Mouse (Mus musculus) heart, embryonic 11.5 days (tissue): ENCODE data around the gene Aff3. TPM values are rescaled to one million over a fixed set of nuclear protein-coding genes. Genes with fewer than 3 reads are reported as not detected.

ENCODE experiments used
- ATAC-seq: fragments of 200-750 bp; cut with Nextera tagmentation; replicated peaks from 2 replicates; pipeline ENCODE4 v1.8.0; 2017; ENCODE audit warnings: moderate library complexity; ENCODE audit not compliant: insufficient number of reproducible peaks, low FRiP score, low TSS enrichment
- H3K27ac ChIP-seq: fragments of 300-500 bp; sonication (generic); 2 replicates; pipeline ENCODE4 v1.5.1; 2014; ENCODE audit warnings: mild to moderate bottlenecking, low read depth, low read length
- H3K27me3 ChIP-seq: fragments of 300-500 bp; sonication (generic); 2 replicates; pipeline ENCODE4 v1.6.1; 2014; ENCODE audit warnings: mild to moderate bottlenecking, low read length, mixed read lengths; ENCODE audit not compliant: control insufficient read depth, insufficient read depth
- H3K36me3 ChIP-seq: fragments of 300-500 bp; sonication (generic); 2 replicates; pipeline ENCODE4 v1.6.1; 2014; ENCODE audit warnings: mild to moderate bottlenecking, low read length, moderate library complexity, mixed read lengths; ENCODE audit not compliant: control insufficient read depth, insufficient read depth
- H3K4me1 ChIP-seq: fragments of 300-500 bp; sonication (generic); 2 replicates; pipeline ENCODE4 v1.6.1; 2014; ENCODE audit warnings: low read length; ENCODE audit not compliant: control insufficient read depth, insufficient read depth
- H3K4me2 ChIP-seq: fragments of 300-500 bp; sonication (generic); 2 replicates; pipeline ENCODE4 v1.6.1; 2014; ENCODE audit warnings: mild to moderate bottlenecking, moderate library complexity
- H3K4me3 ChIP-seq: fragments of 300-500 bp; sonication (generic); 2 replicates; pipeline ENCODE4 v1.5.1; 2014; ENCODE audit warnings: low read depth, low read length
- H3K9ac ChIP-seq: fragments of 300-500 bp; sonication (generic); 2 replicates; pipeline ENCODE4 v1.6.1; 2014; ENCODE audit warnings: mild to moderate bottlenecking, low read depth, low read length, moderate library complexity
- H3K9me3 ChIP-seq: fragments of 300-500 bp; sonication (generic); replicated peaks from 2 replicates; pipeline ENCODE4 v1.6.1; 2016; ENCODE audit warnings: low read length; ENCODE audit not compliant: control insufficient read depth
- WGBS: fragments of 180-500 bp; shearing (Covaris S2); extraction: QIAGEN DNeasy Blood & Tissue Kit; methylation state at CpG from one replicate; pipeline ENCODE4 v1.1.7; 2014; ENCODE audit not compliant: insufficient replicate concordance; 5-methylcytosine and 5-hydroxymethylcytosine counted together
- polyA plus RNA-seq: library from polyadenylated mRNA; unstranded; fragments of >200 nt; fragmentation: Nextera tagmentation; extraction: Ambion mirVana; gene quantifications from 2 replicates; pipeline ENCODE4 v1.2.1, GENCODE M21; 2014

The Aff3 gene
- polyA plus RNA-seq, 1 experiment from 2014 or later, result 6.7 TPM

GRCm38 (mm10) chr1:38146008-38146407, 518.7 kb downstream of the Aff3 start:
- no peak overlapping the region for H3K4me3 ChIP-seq
- WGBS, result 86% methylated on average over 4 of the region's 4 CpGs
- no peaks in the 10 kb centered on the region for H3K36me3 ChIP-seq
- H3K9me3 ChIP-seq, result no peaks in the 10 kb centered on the region
- H3K27ac ChIP-seq, result no peak overlapping the region
- no peaks in the 10 kb centered on the region for H3K27me3 ChIP-seq
- no peak overlapping the region for H3K4me2 ChIP-seq
- H3K9ac ChIP-seq, result no peak overlapping the region
- ATAC-seq, result no peak
- no peaks in the 10 kb centered on the region for H3K4me1 ChIP-seq

GRCm38 (mm10) chr1:38141371-38141770, 523.4 kb downstream of the Aff3 start:
- no peaks in the 10 kb centered on the region for H3K36me3 ChIP-seq
- H3K27me3 ChIP-seq, result no peaks in the 10 kb centered on the region
- H3K27ac ChIP-seq, result no peak overlapping the region
- WGBS, result 77% methylated on average over 1 of the region's 1 CpGs
- H3K4me2 ChIP-seq, result no peak overlapping the region
- ATAC-seq, result no peak
- no peak overlapping the region for H3K4me3 ChIP-seq
- no peaks in the 10 kb centered on the region for H3K9me3 ChIP-seq
- H3K9ac ChIP-seq, result no peak overlapping the region
- H3K4me1 ChIP-seq, result no peaks in the 10 kb centered on the region

- no peaks in the 10 kb centered on the region for H3K27me3 ChIP-seq
- no peaks in the 10 kb centered on the region for H3K4me1 ChIP-seq
- H3K36me3 ChIP-seq, result no peaks in the 10 kb centered on the region
- H3K9me3 ChIP-seq, result no peaks in the 10 kb centered on the region
- no peak overlapping the region for H3K4me2 ChIP-seq
- no peak overlapping the region for H3K4me3 ChIP-seq
- no peak overlapping the region for H3K9ac ChIP-seq
- 63% methylated on average over 2 of the region's 2 CpGs for WGBS
- H3K27ac ChIP-seq, result no peak overlapping the region
- no peak for ATAC-seq
Measured at GRCm38 (mm10) chr1:38140911-38141310, 523.8 kb downstream of the Aff3 start.

GRCm38 (mm10) chr1:38139396-38139795, 525.4 kb downstream of the Aff3 start:
- H3K36me3 ChIP-seq, result no peaks in the 10 kb centered on the region
- ATAC-seq, result no peak
- 70% methylated on average over 2 of the region's 2 CpGs for WGBS

GRCm38 (mm10) chr1:38132942-38133341, 531.8 kb downstream of the Aff3 start:
- H3K9me3 ChIP-seq, result no peaks in the 10 kb centered on the region
- no peak for ATAC-seq
- H3K4me1 ChIP-seq, result no peaks in the 10 kb centered on the region
- H3K36me3 ChIP-seq, result no peaks in the 10 kb centered on the region
- no peak overlapping the region for H3K4me3 ChIP-seq
- no peak overlapping the region for H3K9ac ChIP-seq
- H3K27ac ChIP-seq, result no peak overlapping the region
- H3K4me2 ChIP-seq, result no peak overlapping the region
- WGBS, result 51% methylated on average over 6 of the region's 6 CpGs
- no peaks in the 10 kb centered on the region for H3K27me3 ChIP-seq

More at GRCm38 (mm10) chr1:38139396-38139795, 525.4 kb downstream of the Aff3 start:
- no peak overlapping the region for H3K9ac ChIP-seq
- no peaks in the 10 kb centered on the region for H3K4me1 ChIP-seq
- no peaks in the 10 kb centered on the region for H3K9me3 ChIP-seq
- no peak overlapping the region for H3K4me2 ChIP-seq
- H3K4me3 ChIP-seq, result no peak overlapping the region
- H3K27me3 ChIP-seq, result no peaks in the 10 kb centered on the region
- H3K27ac ChIP-seq, result no peak overlapping the region

GRCm38 (mm10) chr1:38130715-38131483, 533.9 kb downstream of the Aff3 start:
- H3K9ac ChIP-seq, result peak overlapping the region; percentile 89; the same call in 1 of the 2 replicates
- no peak overlapping the region for H3K27ac ChIP-seq
- H3K4me2 ChIP-seq, result peak overlapping the region; percentile 84
- H3K4me3 ChIP-seq, result no peak overlapping the region
- H3K36me3 ChIP-seq, result no peaks in the 10 kb centered on the region
- WGBS, result 53% methylated on average over 10 of the region's 10 CpGs
- H3K4me1 ChIP-seq, result peaks cover 8% of the 10 kb centered on the region
- no peaks in the 10 kb centered on the region for H3K9me3 ChIP-seq
- no peaks in the 10 kb centered on the region for H3K27me3 ChIP-seq
- no peak for ATAC-seq

- ATAC-seq, result peak; percentile 94
- under 1% methylated on average over 56 of the region's 122 CpGs for WGBS
- no peaks in the 10 kb centered on the region for H3K36me3 ChIP-seq
Measured at GRCm38 (mm10) chr1:38129501-38130267, 535.1 kb downstream of the Aff3 start, which contains the start of gene Rev1. TSS of gene Rev1 (minus strand) at chr1:38129801.

GRCm38 (mm10) chr1:38128919-38129436, 535.8 kb downstream of the Aff3 start:
- peak overlapping the region; percentile 84 for H3K4me2 ChIP-seq
- no peak; the same call in 1 of the 2 replicates for ATAC-seq
- WGBS, result 0% methylated on average over 49 of the region's 68 CpGs
- H3K36me3 ChIP-seq, result no peaks in the 10 kb centered on the region
- no peaks in the 10 kb centered on the region for H3K27me3 ChIP-seq
- H3K4me3 ChIP-seq, result peak overlapping the region; percentile 84
- peak overlapping the region; percentile 89 for H3K9ac ChIP-seq
- H3K27ac ChIP-seq, result peak overlapping the region; percentile 95
- H3K4me1 ChIP-seq, result peaks cover 8% of the 10 kb centered on the region
- H3K9me3 ChIP-seq, result no peaks in the 10 kb centered on the region

More at GRCm38 (mm10) chr1:38129501-38130267, 535.1 kb downstream of the Aff3 start, which contains the start of gene Rev1:
- H3K9me3 ChIP-seq, result no peaks in the 10 kb centered on the region
- H3K4me3 ChIP-seq, result peak within 1 kb of the TSS; percentile 84
- H3K4me1 ChIP-seq, result peaks cover 8% of the 10 kb centered on the region
- H3K27me3 ChIP-seq, result no peaks in the 10 kb centered on the region
- peak within 1 kb of the TSS; percentile 89 for H3K9ac ChIP-seq
- H3K4me2 ChIP-seq, result peak within 1 kb of the TSS; percentile 84
- peak within 1 kb of the TSS; percentile 95 for H3K27ac ChIP-seq
